Mouse (Mus musculus): ENCODE results near the gene Rgs3.

GRCm38 (mm10) chr4:62509946-62510345 is 49.7 kb upstream of the Rgs3 start:
- no peak for TF ChIP-seq FLI1 (IDR thresholded peaks at IDR 0.05; ENCODE audit: low read length)
- TF ChIP-seq GATA1 (IDR thresholded peaks at IDR 0.05; ENCODE audit: borderline replicate concordance, low read length): no peak
